Mouse (Mus musculus): ENCODE measurements around the gene Pomgnt1. TPM values are rescaled to one million over a fixed set of nuclear protein-coding genes. Genes with fewer than 3 reads are reported as not detected.

Gene Pomgnt1
- polyA plus RNA-seq, 1 experiment, result 75.9 TPM

GRCm38 (mm10) chr4:116097211-116097610 lies 26.4 kb upstream of the Pomgnt1 start:
- Histone ChIP-seq H3K27me3 (ENCODE audit: control insufficient read depth, insufficient read depth, insufficient read length) (no peaks in the 10 kb centered on the region), H3K36me3 (ENCODE audit: control insufficient read depth, insufficient read depth) (peaks cover 56% of the 10 kb centered on the region), H3K4me3 (no peak overlapping the region), H3K79me2 (ENCODE audit: control insufficient read depth, insufficient read depth) (no peaks in the 10 kb centered on the region), H3ac (ENCODE audit: control insufficient read depth, insufficient read length) (no peak overlapping the region), H3K4me2 (ENCODE audit: low read depth) (no peak overlapping the region)
- TF ChIP-seq CEBPB (IDR thresholded peaks at IDR 0.05; ENCODE audit: insufficient read depth, poor library complexity, severe bottlenecking) (no peak), REST (IDR thresholded peaks at IDR 0.05; ENCODE audit: insufficient read depth, insufficient read length) (no peak), POLR2AphosphoS2 (IDR thresholded peaks at IDR 0.05; ENCODE audit: insufficient read length, low read depth) (no peak), MYOD1 (IDR thresholded peaks at IDR 0.05; ENCODE audit: control insufficient read depth in 1 of 3, insufficient read length in 2 of 3, low read depth in 2 of 3) (no peak), TCF12 (IDR thresholded peaks at IDR 0.05; ENCODE audit: insufficient read depth, poor library complexity, severe bottlenecking) (no peak), E2F4 (IDR thresholded peaks at IDR 0.05; ENCODE audit: insufficient read depth) (no peak), TCF3 (IDR thresholded peaks at IDR 0.05; ENCODE audit: insufficient read length, low read depth) (no peak), MYOG (IDR thresholded peaks at IDR 0.05; ENCODE audit: control insufficient read depth in 1 of 3, insufficient read depth in 1 of 3, insufficient read length in 2 of 3, low read depth in 2 of 3) (no peak), MAX (IDR thresholded peaks at IDR 0.05; ENCODE audit: low read depth) (no peak), SRF (IDR thresholded peaks at IDR 0.05; ENCODE audit: control insufficient read depth, insufficient read length, low read depth) (no peak), POLR2A (IDR thresholded peaks at IDR 0.05; ENCODE audit: insufficient read length, low read depth) (no peak)

- H3ac ChIP-seq (ENCODE audit: control insufficient read depth, insufficient read length), result no peak overlapping the region
- no peak for TF ChIP-seq REST (IDR thresholded peaks at IDR 0.05; ENCODE audit: insufficient read depth, insufficient read length)
- TF ChIP-seq CEBPB (IDR thresholded peaks at IDR 0.05; ENCODE audit: insufficient read depth, poor library complexity, severe bottlenecking), result no peak
- no peak for TF ChIP-seq MYOG (IDR thresholded peaks at IDR 0.05; ENCODE audit: control insufficient read depth in 1 of 3, insufficient read depth in 1 of 3, insufficient read length in 2 of 3, low read depth in 2 of 3)
- TF ChIP-seq TCF12 (IDR thresholded peaks at IDR 0.05; ENCODE audit: insufficient read depth, poor library complexity, severe bottlenecking), result no peak
- no peak for TF ChIP-seq MAX (IDR thresholded peaks at IDR 0.05; ENCODE audit: low read depth)
- no peak for TF ChIP-seq MYOD1 (IDR thresholded peaks at IDR 0.05; ENCODE audit: control insufficient read depth in 1 of 3, insufficient read length in 2 of 3, low read depth in 2 of 3)
- TF ChIP-seq POLR2A (IDR thresholded peaks at IDR 0.05; ENCODE audit: insufficient read length, low read depth), result no peak
- TF ChIP-seq E2F4 (IDR thresholded peaks at IDR 0.05; ENCODE audit: insufficient read depth), result no peak
- TF ChIP-seq USF1 (IDR thresholded peaks at IDR 0.05; ENCODE audit: low read depth), result no peak
- no peak for TF ChIP-seq SRF (IDR thresholded peaks at IDR 0.05; ENCODE audit: control insufficient read depth, insufficient read length, low read depth)
- no peak for TF ChIP-seq POLR2AphosphoS2 (IDR thresholded peaks at IDR 0.05; ENCODE audit: insufficient read length, low read depth)
- TF ChIP-seq TCF3 (IDR thresholded peaks at IDR 0.05; ENCODE audit: insufficient read length, low read depth), result no peak
Measured at GRCm38 (mm10) chr4:116100959-116101358, 22.7 kb upstream of the Pomgnt1 start.

GRCm38 (mm10) chr4:116105278-116105677 lies 18.4 kb upstream of the Pomgnt1 start:
- H3K4me2 ChIP-seq (ENCODE audit: low read depth), result no peak overlapping the region
- no peak for TF ChIP-seq REST (IDR thresholded peaks at IDR 0.05; ENCODE audit: insufficient read depth, insufficient read length)
- no peak for TF ChIP-seq SRF (IDR thresholded peaks at IDR 0.05; ENCODE audit: control insufficient read depth, insufficient read length, low read depth)
- TF ChIP-seq MAX (IDR thresholded peaks at IDR 0.05; ENCODE audit: low read depth), result no peak
- no peak for TF ChIP-seq USF1 (IDR thresholded peaks at IDR 0.05; ENCODE audit: low read depth)
- no peak for TF ChIP-seq POLR2A (IDR thresholded peaks at IDR 0.05; ENCODE audit: insufficient read length, low read depth)
- no peak for TF ChIP-seq MYOD1 (IDR thresholded peaks at IDR 0.05; ENCODE audit: control insufficient read depth in 1 of 3, insufficient read length in 2 of 3, low read depth in 2 of 3)
- no peak for TF ChIP-seq E2F4 (IDR thresholded peaks at IDR 0.05; ENCODE audit: insufficient read depth)
- TF ChIP-seq POLR2AphosphoS2 (IDR thresholded peaks at IDR 0.05; ENCODE audit: insufficient read length, low read depth), result no peak
- no peak for TF ChIP-seq CEBPB (IDR thresholded peaks at IDR 0.05; ENCODE audit: insufficient read depth, poor library complexity, severe bottlenecking)

More at GRCm38 (mm10) chr4:116100959-116101358, 22.7 kb upstream of the Pomgnt1 start:
- Histone ChIP-seq H3K27me3 (ENCODE audit: control insufficient read depth, insufficient read depth, insufficient read length) (no peaks in the 10 kb centered on the region), H3K79me2 (ENCODE audit: control insufficient read depth, insufficient read depth) (no peaks in the 10 kb centered on the region), H3K36me3 (ENCODE audit: control insufficient read depth, insufficient read depth) (peaks cover 23% of the 10 kb centered on the region), H3K4me3 (no peak overlapping the region), H3K4me2 (ENCODE audit: low read depth) (no peak overlapping the region)

GRCm38 (mm10) chr4:116110695-116111094 lies 12.9 kb upstream of the Pomgnt1 start:
- Histone ChIP-seq H3K79me2 (ENCODE audit: control insufficient read depth, insufficient read depth) (no peaks in the 10 kb centered on the region), H3K4me3 (no peak overlapping the region), H3K27me3 (ENCODE audit: control insufficient read depth, insufficient read depth, insufficient read length) (no peaks in the 10 kb centered on the region), H3K4me2 (ENCODE audit: low read depth) (no peak overlapping the region), H3ac (ENCODE audit: control insufficient read depth, insufficient read length) (no peak overlapping the region), H3K36me3 (ENCODE audit: control insufficient read depth, insufficient read depth) (no peaks in the 10 kb centered on the region)
- TF ChIP-seq USF1 (IDR thresholded peaks at IDR 0.05; ENCODE audit: low read depth) (no peak), MYOD1 (IDR thresholded peaks at IDR 0.05; ENCODE audit: control insufficient read depth in 1 of 3, insufficient read length in 2 of 3, low read depth in 2 of 3) (no peak), POLR2A (IDR thresholded peaks at IDR 0.05; ENCODE audit: insufficient read length, low read depth) (no peak), CEBPB (IDR thresholded peaks at IDR 0.05; ENCODE audit: insufficient read depth, poor library complexity, severe bottlenecking) (no peak), MAX (IDR thresholded peaks at IDR 0.05; ENCODE audit: low read depth) (no peak), TCF12 (IDR thresholded peaks at IDR 0.05; ENCODE audit: insufficient read depth, poor library complexity, severe bottlenecking) (no peak), SRF (IDR thresholded peaks at IDR 0.05; ENCODE audit: control insufficient read depth, insufficient read length, low read depth) (no peak), MYOG (IDR thresholded peaks at IDR 0.05; ENCODE audit: control insufficient read depth in 1 of 3, insufficient read depth in 1 of 3, insufficient read length in 2 of 3, low read depth in 2 of 3) (no peak), TCF3 (IDR thresholded peaks at IDR 0.05; ENCODE audit: insufficient read length, low read depth) (no peak), POLR2AphosphoS2 (IDR thresholded peaks at IDR 0.05; ENCODE audit: insufficient read length, low read depth) (no peak), E2F4 (IDR thresholded peaks at IDR 0.05; ENCODE audit: insufficient read depth) (no peak), REST (IDR thresholded peaks at IDR 0.05; ENCODE audit: insufficient read depth, insufficient read length) (no peak)

More at GRCm38 (mm10) chr4:116105278-116105677, 18.4 kb upstream of the Pomgnt1 start:
- Histone ChIP-seq H3K36me3 (ENCODE audit: control insufficient read depth, insufficient read depth) (no peaks in the 10 kb centered on the region), H3ac (ENCODE audit: control insufficient read depth, insufficient read length) (no peak overlapping the region), H3K27me3 (ENCODE audit: control insufficient read depth, insufficient read depth, insufficient read length) (no peaks in the 10 kb centered on the region), H3K4me3 (no peak overlapping the region), H3K79me2 (ENCODE audit: control insufficient read depth, insufficient read depth) (no peaks in the 10 kb centered on the region)
